Mouse (Mus musculus) megakaryocyte, embryonic 14.5 days (primary cell): Measurements from ENCODE around the gene Pigw.

Experiments
- FLI1 ChIP-seq: IDR thresholded peaks from 2 replicates; pipeline ENCODE4 v1.6.1; 2012; ENCODE audit warnings: low read length, inconsistent platforms, mixed read lengths
- GATA1 ChIP-seq: IDR thresholded peaks from 3 replicates; pipeline ENCODE4 v1.6.1; 2012; ENCODE audit warnings: mixed read lengths, low read length, inconsistent platforms, borderline replicate concordance

DNA sequence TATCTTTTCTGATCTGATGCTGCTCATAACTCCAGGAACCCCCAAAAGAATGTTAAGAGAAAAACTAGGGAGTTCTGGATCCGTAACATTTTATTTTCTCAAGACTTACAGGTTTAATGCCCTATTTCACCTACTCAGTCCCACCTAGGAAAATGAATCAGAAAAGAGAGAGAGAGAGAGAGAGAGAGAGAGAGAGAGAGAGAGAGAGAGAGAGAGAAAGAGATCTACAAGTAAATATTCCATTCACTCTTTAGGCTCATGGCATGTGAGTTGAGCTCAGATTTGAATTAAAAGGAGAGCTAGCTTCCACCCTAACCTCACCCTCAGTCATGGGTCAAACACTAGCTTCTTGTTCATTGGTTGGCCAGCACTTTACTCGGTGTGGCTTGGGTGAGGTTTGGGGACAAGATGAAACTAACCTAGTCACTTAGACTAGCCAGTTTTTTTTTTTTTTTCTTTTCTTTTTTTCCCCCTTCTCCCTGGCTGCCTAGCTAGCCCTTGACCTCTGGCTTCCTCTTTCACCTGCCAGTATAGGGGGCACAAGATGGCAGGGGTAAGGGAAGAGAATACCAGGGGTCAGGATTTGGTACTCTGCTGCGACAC is 52.1 kb downstream of the Pigw start:
- TF ChIP-seq GATA1 (no peak), FLI1 (no peak)
